Mouse (Mus musculus): ENCODE measurements around the gene Tubb1. TPM values are rescaled to one million over a fixed set of nuclear protein-coding genes. Genes with fewer than 3 reads are reported as not detected.

Gene Tubb1
- polyA plus RNA-seq, 2 experiments from 2014 or later = 0.34 TPM; not detected in 1

- ATAC-seq = no peak
These were observed 52.5 kb downstream of the Tubb1 start for GRCm38 (mm10) chr2:174502831-174503460.

Other genes with a start within 250 kb of the Tubb1 start
- 100 to 1,000 TPM; 102 to 126 TPM for gene Gnas, start 166.4 kb upstream of the Tubb1 start, polyA plus RNA-seq (2017; shearing (Covaris generic))
- gene Gm20721, start 104.0 kb upstream of the Tubb1 start, polyA plus RNA-seq (2017; shearing (Covaris generic)) = under 1 TPM in 1 of 2 experiments, not detected in 1; 0.40 TPM
- 10 to 100 TPM; 43.5 to 65.3 TPM for gene Nelfcd, start 34.9 kb upstream of the Tubb1 start, polyA plus RNA-seq (2017; shearing (Covaris generic))
- 100 to 1,000 TPM in 1 of 2 experiments, 10 to 100 TPM in 1; 84.4 to 120 TPM for gene Ctsz, start 11.7 kb upstream of the Tubb1 start, polyA plus RNA-seq (2017; shearing (Covaris generic))
- 100 to 1,000 TPM; 705 to 752 TPM for gene Atp5e, start 13.4 kb downstream of the Tubb1 start, polyA plus RNA-seq (2017; shearing (Covaris generic))
- gene Prelid3b, start 22.4 kb downstream of the Tubb1 start, polyA plus RNA-seq (2017; shearing (Covaris generic)) = 10 to 100 TPM; 81.2 to 90.9 TPM
- gene Zfp831, start 192.8 kb downstream of the Tubb1 start, polyA plus RNA-seq (2017; shearing (Covaris generic)) = 1 to 10 TPM; 7.3 to 7.6 TPM

Data from activated CD4-positive, CD25-positive, alpha-beta regulatory T cell, adult 4 months (primary cell).